Mouse (Mus musculus): Measurements from ENCODE around the gene Ncor1. TPM values are rescaled to one million over a fixed set of nuclear protein-coding genes. Genes with fewer than 3 reads are reported as not detected.

Ncor1 gene
- polyA plus RNA-seq (2014; fragmentation: Nextera tagmentation; extraction: Ambion mirVana) = 128 and 149 TPM in 2 replicates

DNA sequence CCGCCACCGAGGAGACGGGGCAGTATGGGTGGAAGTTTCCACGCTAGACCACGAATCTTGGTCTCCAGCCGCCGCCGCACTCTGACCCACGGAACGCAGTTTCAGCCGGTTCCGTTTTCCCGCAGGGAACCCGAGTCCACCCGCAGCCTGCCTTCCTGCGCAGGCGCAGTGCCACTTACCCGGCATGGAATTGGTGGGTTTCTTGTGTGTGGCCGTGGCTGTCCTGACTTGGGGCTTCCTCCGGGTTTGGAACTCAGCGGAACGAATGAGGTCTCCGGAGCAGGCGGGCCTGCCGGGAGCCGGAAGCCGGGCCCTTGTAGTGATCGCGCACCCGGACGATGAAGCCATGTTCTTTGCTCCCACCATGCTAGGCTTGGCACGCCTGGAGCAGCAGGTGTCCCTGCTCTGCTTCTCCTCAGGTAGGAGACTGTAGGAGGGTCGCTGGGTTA is at the start of gene Ncor1, which contains the start of gene Pigl:
Gene Ncor1, minus strand, starts transcription at position 266 of the 449 bp plus-strand sequence.
Gene Pigl, plus strand, starts transcription at position 185 of the 449 bp plus-strand sequence.
- Histone ChIP-seq H3K4me1 (ENCODE audit: control insufficient read depth, insufficient read depth, low read length) (peaks cover 5% of the 10 kb centered on the region; the same call in 1 of the 2 replicates), H3K27ac (ENCODE audit: low read depth, low read length) (peak within 1 kb of the TSS; percentile 98), H3K27me3 (ENCODE audit: control insufficient read depth, insufficient read depth, low read length) (no peaks in the 10 kb centered on the region), H3K4me3 (ENCODE audit: low read depth, low read length) (peak within 1 kb of the TSS; percentile 78), H3K36me3 (ENCODE audit: control insufficient read depth, insufficient read depth, low read length) (no peaks in the 10 kb centered on the region), H3K9me3 (replicated peaks; ENCODE audit: control insufficient read depth, low read length) (no peaks in the 10 kb centered on the region), H3K4me2 (peak within 1 kb of the TSS; percentile 91), H3K9ac (ENCODE audit: low read depth, low read length) (peak within 1 kb of the TSS; percentile 92)
- under 1% methylated on average over 33 of the region's 33 CpGs for WGBS (ENCODE audit: insufficient replicate concordance)
- peak; percentile 32; the same call in 1 of the 2 replicates for ATAC-seq (replicated peaks; ENCODE audit: insufficient number of reproducible peaks, low FRiP score, low TSS enrichment)

DNA sequence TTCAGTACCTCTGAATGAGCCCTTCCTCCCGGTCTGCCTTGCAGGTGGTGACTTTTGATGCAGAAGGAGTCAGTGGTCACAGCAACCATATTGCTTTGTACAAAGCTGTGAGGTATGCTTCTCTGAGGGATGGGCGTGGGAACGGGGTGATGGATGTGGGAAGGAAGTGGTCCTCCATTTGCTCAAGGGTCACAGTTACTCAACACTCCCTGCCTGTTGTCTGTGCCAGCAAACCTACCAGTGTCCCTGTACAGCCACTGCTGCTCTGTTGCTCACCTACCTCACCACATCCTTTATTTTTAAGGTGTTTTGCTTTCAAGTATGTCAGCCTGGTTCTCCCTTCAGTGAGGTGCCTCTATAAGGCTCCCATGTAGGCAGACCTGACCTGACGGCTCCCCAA is 49.3 kb upstream of the Ncor1 start:
- WGBS (ENCODE audit: insufficient replicate concordance) = 85% methylated on average over 4 of the region's 4 CpGs
- ATAC-seq (replicated peaks; ENCODE audit: insufficient number of reproducible peaks, low FRiP score, low TSS enrichment) = no peak
- Histone ChIP-seq H3K4me1 (ENCODE audit: control insufficient read depth, insufficient read depth, low read length) (no peaks in the 10 kb centered on the region), H3K9me3 (replicated peaks; ENCODE audit: control insufficient read depth, low read length) (no peaks in the 10 kb centered on the region), H3K36me3 (ENCODE audit: control insufficient read depth, insufficient read depth, low read length) (no peaks in the 10 kb centered on the region; the same call in 1 of the 2 replicates), H3K9ac (ENCODE audit: low read depth, low read length) (no peak overlapping the region), H3K27ac (ENCODE audit: low read depth, low read length) (no peak overlapping the region), H3K27me3 (ENCODE audit: control insufficient read depth, insufficient read depth, low read length) (no peaks in the 10 kb centered on the region), H3K4me3 (ENCODE audit: low read depth, low read length) (no peak overlapping the region), H3K4me2 (no peak overlapping the region)

DNA sequence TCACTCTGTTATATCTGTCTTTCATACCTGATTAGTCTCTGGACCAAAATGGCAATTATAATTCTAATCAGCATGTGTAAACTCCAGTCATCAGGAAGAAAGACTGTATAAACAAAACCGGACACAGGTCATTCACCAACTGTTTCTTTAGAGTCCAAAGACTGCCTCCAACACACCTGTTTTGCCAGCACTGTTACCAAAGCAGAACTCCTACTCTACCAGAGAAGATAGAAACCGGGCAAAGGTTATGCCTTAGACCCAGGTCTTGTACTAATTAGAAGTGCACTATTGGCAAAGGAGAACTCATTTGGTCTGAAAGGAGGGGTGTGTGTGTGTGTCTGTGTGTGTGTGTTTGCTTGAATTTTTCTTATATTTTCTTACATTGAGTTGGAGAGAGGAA is 42.2 kb upstream of the Ncor1 start:
- H3K36me3 ChIP-seq (ENCODE audit: control insufficient read depth, insufficient read depth, low read length) = no peaks in the 10 kb centered on the region
- ATAC-seq (replicated peaks; ENCODE audit: insufficient number of reproducible peaks, low FRiP score, low TSS enrichment) = no peak
- H3K27me3 ChIP-seq (ENCODE audit: control insufficient read depth, insufficient read depth, low read length) = no peaks in the 10 kb centered on the region
- 78% methylated on average over 2 of the region's 2 CpGs for WGBS (ENCODE audit: insufficient replicate concordance)
- H3K27ac ChIP-seq (ENCODE audit: low read depth, low read length) = no peak overlapping the region
- peaks cover 2% of the 10 kb centered on the region; the same call in 1 of the 2 replicates for H3K4me1 ChIP-seq (ENCODE audit: control insufficient read depth, insufficient read depth, low read length)
- no peaks in the 10 kb centered on the region for H3K9me3 ChIP-seq (replicated peaks; ENCODE audit: control insufficient read depth, low read length)
- no peak overlapping the region for H3K9ac ChIP-seq (ENCODE audit: low read depth, low read length)
- H3K4me3 ChIP-seq (ENCODE audit: low read depth, low read length) = no peak overlapping the region
- no peak overlapping the region for H3K4me2 ChIP-seq

DNA sequence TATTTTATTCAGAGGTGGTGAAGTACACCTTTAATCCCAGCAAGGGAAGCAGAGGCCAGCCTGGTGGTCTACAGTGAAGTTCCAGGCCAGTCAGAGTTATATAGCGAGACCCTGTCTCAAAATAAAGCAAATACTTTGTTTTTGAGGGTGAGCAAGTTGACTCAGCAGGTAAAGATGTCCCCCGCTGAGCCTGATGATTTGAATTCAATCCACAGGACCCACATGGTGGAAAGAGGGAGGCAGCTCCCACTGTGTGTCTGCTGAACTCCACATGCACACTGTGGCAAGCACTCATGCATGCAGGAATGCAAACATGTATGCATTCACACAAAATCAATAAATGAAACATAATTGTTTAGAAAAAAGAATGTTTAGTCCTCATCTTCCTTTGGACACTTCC is 40.5 kb upstream of the Ncor1 start:
- no peak overlapping the region for H3K4me2 ChIP-seq
- ATAC-seq (replicated peaks; ENCODE audit: insufficient number of reproducible peaks, low FRiP score, low TSS enrichment) = no peak
- H3K27ac ChIP-seq (ENCODE audit: low read depth, low read length) = no peak overlapping the region
- 87% methylated on average over 2 of the region's 2 CpGs for WGBS (ENCODE audit: insufficient replicate concordance)
- H3K4me3 ChIP-seq (ENCODE audit: low read depth, low read length) = no peak overlapping the region
- no peaks in the 10 kb centered on the region for H3K27me3 ChIP-seq (ENCODE audit: control insufficient read depth, insufficient read depth, low read length)
- H3K9me3 ChIP-seq (replicated peaks; ENCODE audit: control insufficient read depth, low read length) = no peaks in the 10 kb centered on the region
- H3K4me1 ChIP-seq (ENCODE audit: control insufficient read depth, insufficient read depth, low read length) = peaks cover 14% of the 10 kb centered on the region
- no peak overlapping the region for H3K9ac ChIP-seq (ENCODE audit: low read depth, low read length)
- H3K36me3 ChIP-seq (ENCODE audit: control insufficient read depth, insufficient read depth, low read length) = no peaks in the 10 kb centered on the region

DNA sequence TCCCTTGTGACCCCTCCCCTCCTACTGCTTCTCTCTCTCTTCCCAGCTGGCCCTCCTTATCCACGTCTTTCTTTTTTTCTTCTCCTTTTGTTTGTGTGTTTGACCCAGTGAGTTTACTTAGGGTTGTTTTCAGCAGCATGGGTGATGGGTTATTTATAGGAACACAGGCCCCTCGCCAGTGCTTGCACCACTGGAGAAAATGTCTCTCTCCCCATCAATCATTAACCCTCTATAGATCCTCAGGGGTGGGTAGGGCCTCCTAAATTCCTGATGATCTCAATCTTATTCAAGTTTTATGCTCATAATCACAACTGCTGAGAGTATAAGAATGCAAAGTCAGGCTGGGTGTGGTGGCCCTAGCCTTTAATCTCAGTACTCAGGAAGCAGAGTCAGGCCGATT is 38.8 kb upstream of the Ncor1 start:
- Histone ChIP-seq H3K4me1 (ENCODE audit: control insufficient read depth, insufficient read depth, low read length) (peaks cover 14% of the 10 kb centered on the region), H3K27ac (ENCODE audit: low read depth, low read length) (no peak overlapping the region), H3K36me3 (ENCODE audit: control insufficient read depth, insufficient read depth, low read length) (no peaks in the 10 kb centered on the region), H3K4me2 (no peak overlapping the region), H3K9me3 (replicated peaks; ENCODE audit: control insufficient read depth, low read length) (no peaks in the 10 kb centered on the region), H3K9ac (ENCODE audit: low read depth, low read length) (no peak overlapping the region), H3K4me3 (ENCODE audit: low read depth, low read length) (no peak overlapping the region), H3K27me3 (ENCODE audit: control insufficient read depth, insufficient read depth, low read length) (no peaks in the 10 kb centered on the region)
- WGBS (ENCODE audit: insufficient replicate concordance) = 53% methylated on average over 3 of the region's 3 CpGs
- no peak for ATAC-seq (replicated peaks; ENCODE audit: insufficient number of reproducible peaks, low FRiP score, low TSS enrichment)

DNA sequence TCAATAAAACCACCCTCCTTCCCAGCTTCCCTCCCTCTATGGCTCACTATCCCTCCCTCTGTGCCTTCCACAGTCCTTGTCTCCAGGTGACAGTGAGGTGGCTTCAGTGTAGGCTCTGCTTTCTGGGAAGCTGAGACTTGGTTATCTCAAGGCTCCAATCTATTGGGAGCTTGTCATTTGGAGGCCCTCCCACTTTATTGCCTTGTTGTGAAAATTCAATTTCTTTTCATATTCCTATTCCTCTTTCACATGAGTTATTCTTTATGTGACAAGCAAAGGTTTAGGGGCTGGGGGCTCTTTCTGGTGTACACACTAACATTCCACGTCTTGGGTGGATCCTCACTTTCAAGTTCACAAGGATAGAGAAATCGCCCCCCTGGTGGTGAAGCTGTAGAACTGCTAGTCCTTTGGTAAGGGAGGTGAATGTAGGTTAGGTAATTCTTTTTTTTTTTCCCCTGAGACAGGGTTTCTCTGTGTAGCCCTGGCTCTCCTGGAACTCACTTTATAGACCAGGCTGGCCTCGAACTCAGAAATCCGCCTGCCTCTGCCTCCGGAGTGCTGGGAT is 37.9 kb upstream of the Ncor1 start:
- Histone ChIP-seq H3K4me3 (ENCODE audit: low read depth, low read length) (no peak overlapping the region), H3K27ac (ENCODE audit: low read depth, low read length) (no peak overlapping the region), H3K4me2 (no peak overlapping the region), H3K9me3 (replicated peaks; ENCODE audit: control insufficient read depth, low read length) (no peaks in the 10 kb centered on the region), H3K9ac (ENCODE audit: low read depth, low read length) (no peak overlapping the region), H3K27me3 (ENCODE audit: control insufficient read depth, insufficient read depth, low read length) (no peaks in the 10 kb centered on the region), H3K36me3 (ENCODE audit: control insufficient read depth, insufficient read depth, low read length) (no peaks in the 10 kb centered on the region), H3K4me1 (ENCODE audit: control insufficient read depth, insufficient read depth, low read length) (peaks cover 14% of the 10 kb centered on the region)
- ATAC-seq (replicated peaks; ENCODE audit: insufficient number of reproducible peaks, low FRiP score, low TSS enrichment) = no peak
- WGBS (ENCODE audit: insufficient replicate concordance) = 43% methylated on average over 5 of the region's 5 CpGs

DNA sequence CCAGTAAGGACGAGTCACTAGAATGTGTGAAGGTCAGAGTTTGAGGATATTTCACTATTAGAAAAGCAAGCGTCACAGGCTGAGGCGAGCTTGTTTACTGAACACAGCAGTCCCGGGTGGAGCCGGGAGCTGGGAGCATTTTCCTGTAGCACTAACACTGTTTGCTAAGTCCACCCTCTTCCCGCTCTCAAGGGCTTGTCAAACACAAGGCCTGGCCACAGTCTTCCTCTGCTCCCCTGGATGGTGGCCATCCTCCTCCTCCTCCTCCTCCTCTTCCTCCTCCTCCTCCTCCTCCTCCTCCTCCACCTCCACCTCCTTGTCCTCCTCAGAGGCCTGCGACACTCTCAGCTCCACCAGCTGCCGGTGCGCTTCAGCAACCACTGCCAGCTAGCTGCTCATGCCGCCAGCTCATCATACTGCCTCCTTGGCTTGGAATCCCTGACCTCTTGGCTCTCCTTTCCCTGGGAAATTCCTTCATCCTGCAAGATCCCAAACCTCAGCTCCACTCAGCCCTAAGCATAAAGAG is 37.0 kb upstream of the Ncor1 start:
- Histone ChIP-seq H3K36me3 (ENCODE audit: control insufficient read depth, insufficient read depth, low read length) (no peaks in the 10 kb centered on the region), H3K4me2 (no peak overlapping the region; the same call in 1 of the 2 replicates), H3K27me3 (ENCODE audit: control insufficient read depth, insufficient read depth, low read length) (no peaks in the 10 kb centered on the region), H3K4me1 (ENCODE audit: control insufficient read depth, insufficient read depth, low read length) (peaks cover 14% of the 10 kb centered on the region), H3K9me3 (replicated peaks; ENCODE audit: control insufficient read depth, low read length) (no peaks in the 10 kb centered on the region), H3K4me3 (ENCODE audit: low read depth, low read length) (no peak overlapping the region), H3K9ac (ENCODE audit: low read depth, low read length) (peak overlapping the region; percentile 13), H3K27ac (ENCODE audit: low read depth, low read length) (peak overlapping the region; percentile 57)
- no peak for ATAC-seq (replicated peaks; ENCODE audit: insufficient number of reproducible peaks, low FRiP score, low TSS enrichment)
- 34% methylated on average over 10 of the region's 10 CpGs for WGBS (ENCODE audit: insufficient replicate concordance)

DNA sequence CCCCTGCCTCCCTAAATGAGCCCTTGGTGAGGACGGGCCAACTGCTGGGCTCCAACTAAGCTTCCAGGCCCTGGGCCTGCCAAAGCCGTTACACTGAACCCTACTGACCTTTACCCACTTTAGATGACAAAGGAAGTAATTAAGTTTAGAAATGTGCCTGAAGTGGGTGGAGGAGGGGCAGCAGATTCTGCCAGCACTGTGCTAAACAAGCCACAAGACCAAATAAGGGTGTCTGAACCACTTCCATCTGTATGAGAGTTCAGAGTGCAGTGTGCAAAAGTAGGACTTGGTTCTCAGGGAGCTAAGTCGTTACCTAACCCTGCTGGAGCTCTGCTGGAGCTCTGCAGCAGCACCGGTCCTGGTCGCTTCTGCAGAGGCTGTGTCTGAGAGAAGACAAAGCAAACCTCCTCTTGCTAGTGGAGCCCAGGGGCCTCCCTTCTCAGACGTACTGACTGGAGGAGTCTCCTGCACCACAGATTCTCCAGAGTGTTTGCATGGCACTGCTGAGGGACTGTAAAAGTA is 36.5 kb upstream of the Ncor1 start:
- peak overlapping the region; percentile 13 for H3K9ac ChIP-seq (ENCODE audit: low read depth, low read length)
- 13% methylated on average over 6 of the region's 6 CpGs for WGBS (ENCODE audit: insufficient replicate concordance)
- ATAC-seq (replicated peaks; ENCODE audit: insufficient number of reproducible peaks, low FRiP score, low TSS enrichment) = no peak; the same call in 1 of the 2 replicates
- H3K27me3 ChIP-seq (ENCODE audit: control insufficient read depth, insufficient read depth, low read length) = no peaks in the 10 kb centered on the region
- peak overlapping the region; percentile 57 for H3K27ac ChIP-seq (ENCODE audit: low read depth, low read length)
- H3K4me2 ChIP-seq = no peak overlapping the region; the same call in 1 of the 2 replicates
- H3K4me3 ChIP-seq (ENCODE audit: low read depth, low read length) = no peak overlapping the region
- H3K4me1 ChIP-seq (ENCODE audit: control insufficient read depth, insufficient read depth, low read length) = peaks cover 14% of the 10 kb centered on the region
- H3K9me3 ChIP-seq (replicated peaks; ENCODE audit: control insufficient read depth, low read length) = no peaks in the 10 kb centered on the region
- H3K36me3 ChIP-seq (ENCODE audit: control insufficient read depth, insufficient read depth, low read length) = no peaks in the 10 kb centered on the region

All from heart, embryonic 11.5 days (tissue).